Mouse (Mus musculus): ENCODE results near the gene Rnf130. TPM values are rescaled to one million over a fixed set of nuclear protein-coding genes. Genes with fewer than 3 reads are reported as not detected.

The Rnf130 gene
- polyA plus RNA-seq, 1 experiment from 2014 or later: 59.0 TPM

DNA sequence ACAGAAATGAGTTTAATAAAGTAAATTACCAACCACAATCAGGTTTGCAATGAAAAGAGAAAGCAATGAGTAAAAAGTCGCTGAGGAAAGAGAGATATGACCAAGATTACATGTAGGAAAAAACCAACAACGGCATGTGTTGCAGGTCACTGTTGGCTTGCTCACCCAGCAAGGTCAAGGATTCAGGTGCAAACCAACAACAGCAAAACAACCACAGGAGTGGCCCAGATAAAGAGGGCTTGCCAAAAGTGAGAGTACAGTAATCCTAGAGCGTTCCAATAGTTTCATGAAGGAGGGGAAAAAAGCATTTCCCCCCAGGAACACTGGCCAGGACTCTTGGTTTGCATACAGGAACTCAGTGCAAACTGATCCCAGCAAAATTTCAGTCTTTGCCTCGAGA lies 28.7 kb upstream of the Rnf130 start:
- Histone ChIP-seq H3K9ac (replicated peaks) (no peak overlapping the region), H3K27ac (no peak overlapping the region), H3K9me3 (no peaks in the 10 kb centered on the region), H3K4me1 (replicated peaks) (no peaks in the 10 kb centered on the region), H3K4me3 (replicated peaks) (no peak overlapping the region), H3K27me3 (no peaks in the 10 kb centered on the region), H3K4me2 (replicated peaks) (no peak overlapping the region), H3K36me3 (no peaks in the 10 kb centered on the region)
- no peak for ATAC-seq
- 80% methylated on average over 4 of the region's 4 CpGs for WGBS

DNA sequence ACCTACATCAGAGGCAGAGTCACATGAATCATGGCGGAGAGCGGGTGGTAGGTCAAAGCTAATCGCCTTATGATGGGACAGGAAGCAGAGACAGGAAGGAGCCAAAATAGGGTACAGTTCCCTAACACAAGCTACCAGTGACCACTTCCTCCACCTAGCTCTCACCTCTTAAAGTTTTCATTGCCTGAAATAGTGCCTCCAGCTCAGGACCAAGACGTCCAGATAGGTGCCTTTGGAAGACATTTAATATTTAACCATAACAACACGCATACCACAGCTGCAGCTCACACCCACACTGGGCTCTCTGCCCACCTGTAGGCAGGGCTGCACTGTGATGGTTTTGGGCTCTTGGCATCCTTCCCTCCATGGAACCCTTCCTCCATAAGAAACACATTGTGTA lies 27.8 kb upstream of the Rnf130 start:
- WGBS: 89% methylated on average over 5 of the region's 5 CpGs
- Histone ChIP-seq H3K9me3 (no peaks in the 10 kb centered on the region), H3K4me2 (replicated peaks) (no peak overlapping the region), H3K27ac (no peak overlapping the region), H3K27me3 (no peaks in the 10 kb centered on the region), H3K4me1 (replicated peaks) (no peaks in the 10 kb centered on the region), H3K36me3 (no peaks in the 10 kb centered on the region), H3K4me3 (replicated peaks) (no peak overlapping the region), H3K9ac (replicated peaks) (no peak overlapping the region)
- no peak for ATAC-seq

- H3K9ac ChIP-seq (replicated peaks): no peak overlapping the region
- H3K4me1 ChIP-seq (replicated peaks): no peaks in the 10 kb centered on the region
- no peaks in the 10 kb centered on the region for H3K36me3 ChIP-seq
- no peaks in the 10 kb centered on the region for H3K27me3 ChIP-seq
- no peak overlapping the region for H3K27ac ChIP-seq
- H3K9me3 ChIP-seq: no peaks in the 10 kb centered on the region
- no peak overlapping the region for H3K4me3 ChIP-seq (replicated peaks)
- 95% methylated on average over 4 of the region's 4 CpGs for WGBS
- no peak overlapping the region for H3K4me2 ChIP-seq (replicated peaks)
- no peak for ATAC-seq
These were observed 22.3 kb upstream of the Rnf130 start for GRCm38 (mm10) chr11:50002853-50003252.

DNA sequence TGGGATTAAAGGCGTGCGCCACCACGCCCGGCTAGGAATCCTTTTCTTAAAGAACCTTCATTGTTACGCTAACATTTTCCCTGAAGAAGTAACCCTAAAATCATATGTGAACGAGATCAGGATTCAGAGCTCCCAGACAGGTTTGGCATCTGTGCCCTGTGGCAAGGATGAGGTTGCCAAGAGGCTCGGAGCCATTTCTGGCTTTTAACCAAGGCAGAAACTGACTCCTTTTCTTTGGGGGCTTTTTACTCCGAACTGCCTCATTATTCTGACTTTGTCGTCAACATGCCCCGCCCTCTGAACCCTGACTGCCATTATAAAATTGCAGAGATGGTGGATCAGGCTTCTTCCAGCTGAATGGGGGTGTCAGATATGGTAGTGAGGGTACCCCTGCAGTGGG lies 17.4 kb upstream of the Rnf130 start:
- no peaks in the 10 kb centered on the region for H3K36me3 ChIP-seq
- H3K27ac ChIP-seq: no peak overlapping the region
- 77% methylated on average over 10 of the region's 10 CpGs for WGBS
- no peaks in the 10 kb centered on the region for H3K9me3 ChIP-seq
- no peak overlapping the region for H3K9ac ChIP-seq (replicated peaks)
- H3K27me3 ChIP-seq: no peaks in the 10 kb centered on the region
- no peak overlapping the region for H3K4me2 ChIP-seq (replicated peaks)
- ATAC-seq: no peak
- no peaks in the 10 kb centered on the region for H3K4me1 ChIP-seq (replicated peaks)
- no peak overlapping the region for H3K4me3 ChIP-seq (replicated peaks)

DNA sequence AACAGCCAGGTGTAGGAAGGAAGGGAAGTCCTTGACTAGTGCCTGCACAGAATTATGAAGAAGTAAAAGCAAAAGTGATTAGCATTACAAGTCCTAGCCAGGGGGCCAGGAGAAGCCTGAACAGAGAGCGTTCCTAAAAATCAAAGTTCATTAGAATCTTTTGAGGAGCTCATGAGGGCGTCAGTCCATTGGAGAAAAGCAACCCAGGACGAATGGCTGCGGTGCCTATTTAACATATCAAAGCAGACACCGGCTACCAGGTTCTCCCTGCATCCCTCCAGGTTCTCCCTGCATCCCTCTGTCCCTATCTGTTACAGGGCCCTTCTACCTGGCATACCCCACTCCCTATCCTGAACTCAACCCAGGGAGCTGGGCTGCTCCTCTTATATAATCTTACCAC lies 16.9 kb upstream of the Rnf130 start:
- Histone ChIP-seq H3K4me3 (replicated peaks) (no peak overlapping the region), H3K27ac (no peak overlapping the region), H3K4me2 (replicated peaks) (no peak overlapping the region), H3K36me3 (no peaks in the 10 kb centered on the region), H3K27me3 (no peaks in the 10 kb centered on the region), H3K9ac (replicated peaks) (no peak overlapping the region), H3K4me1 (replicated peaks) (no peaks in the 10 kb centered on the region), H3K9me3 (no peaks in the 10 kb centered on the region)
- 20% methylated on average over 5 of the region's 5 CpGs for WGBS
- ATAC-seq: no peak

DNA sequence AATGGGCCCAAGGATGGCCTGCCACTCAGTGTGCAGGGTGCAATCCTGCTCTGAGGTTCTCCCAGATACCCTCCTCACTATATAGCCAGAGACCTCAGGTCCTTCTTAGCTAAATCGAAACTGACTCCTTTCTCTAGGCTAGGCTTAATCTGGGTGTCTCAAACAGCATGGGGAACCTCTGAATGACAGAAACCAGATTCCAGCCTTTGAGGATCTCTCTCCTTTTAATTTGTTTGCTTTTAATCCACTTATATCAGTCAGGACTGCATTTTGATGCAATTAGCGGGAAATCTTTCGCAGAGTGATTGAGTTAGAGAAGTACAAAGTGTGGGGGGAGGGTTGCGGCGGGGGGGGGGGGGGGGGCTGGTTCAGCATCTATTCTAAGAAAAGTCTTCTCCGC lies 12.1 kb upstream of the Rnf130 start:
- Histone ChIP-seq H3K4me1 (replicated peaks) (no peaks in the 10 kb centered on the region), H3K4me2 (replicated peaks) (no peak overlapping the region), H3K27ac (no peak overlapping the region), H3K9me3 (no peaks in the 10 kb centered on the region), H3K9ac (replicated peaks) (no peak overlapping the region), H3K36me3 (no peaks in the 10 kb centered on the region), H3K4me3 (replicated peaks) (no peak overlapping the region), H3K27me3 (no peaks in the 10 kb centered on the region)
- no peak for ATAC-seq
- WGBS: 70% methylated on average over 5 of the region's 6 CpGs

DNA sequence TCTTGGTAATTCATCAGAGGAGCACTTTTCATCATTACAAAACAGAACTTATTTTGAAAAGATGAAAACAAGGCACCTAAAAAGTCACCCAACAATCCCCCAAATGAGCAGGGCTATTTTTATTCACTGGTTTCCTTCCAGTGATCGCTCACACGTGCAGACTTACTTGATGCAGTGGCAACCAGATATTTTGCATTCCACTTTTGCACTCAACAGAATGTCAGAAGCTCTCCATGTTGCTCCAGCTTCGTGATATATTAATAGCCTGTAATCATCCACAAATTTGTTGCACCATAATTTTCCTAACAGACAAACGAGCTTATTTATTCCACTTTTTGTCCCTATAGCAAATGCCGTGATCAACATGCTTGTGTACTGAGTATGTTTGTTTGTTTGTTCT lies 8.6 kb upstream of the Rnf130 start:
- Histone ChIP-seq H3K9me3 (no peaks in the 10 kb centered on the region), H3K4me2 (replicated peaks) (no peak overlapping the region), H3K27me3 (no peaks in the 10 kb centered on the region), H3K27ac (no peak overlapping the region), H3K4me1 (replicated peaks) (no peaks in the 10 kb centered on the region), H3K9ac (replicated peaks) (no peak overlapping the region), H3K36me3 (no peaks in the 10 kb centered on the region), H3K4me3 (replicated peaks) (no peak overlapping the region)
- ATAC-seq: no peak
- 86% methylated on average over 5 of the region's 5 CpGs for WGBS

DNA sequence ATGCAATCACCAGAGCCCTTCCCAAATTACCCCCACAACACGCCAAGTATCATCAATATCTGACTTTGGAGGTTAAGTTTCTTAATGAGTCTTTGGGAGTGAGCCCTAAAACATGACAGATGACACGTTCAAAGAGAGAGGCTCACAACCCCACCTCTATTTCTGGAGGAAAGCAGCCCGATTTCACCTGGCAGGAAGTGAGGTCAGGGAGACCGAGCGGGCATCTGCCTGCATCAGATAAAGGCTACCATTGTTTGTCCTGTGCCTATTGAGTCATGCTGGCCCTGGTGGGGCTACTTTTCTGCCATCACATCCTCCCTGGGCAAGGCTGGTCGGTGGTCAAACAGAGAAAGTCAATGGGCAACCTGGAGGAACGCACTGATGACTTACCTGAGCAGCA lies 7.6 kb upstream of the Rnf130 start:
- H3K4me1 ChIP-seq (replicated peaks): no peaks in the 10 kb centered on the region
- 93% methylated on average over 7 of the region's 7 CpGs for WGBS
- H3K9me3 ChIP-seq: no peaks in the 10 kb centered on the region
- ATAC-seq: no peak
- H3K27ac ChIP-seq: no peak overlapping the region
- H3K27me3 ChIP-seq: no peaks in the 10 kb centered on the region
- H3K4me3 ChIP-seq (replicated peaks): no peak overlapping the region
- H3K4me2 ChIP-seq (replicated peaks): no peak overlapping the region
- H3K36me3 ChIP-seq: no peaks in the 10 kb centered on the region
- H3K9ac ChIP-seq (replicated peaks): no peak overlapping the region

DNA sequence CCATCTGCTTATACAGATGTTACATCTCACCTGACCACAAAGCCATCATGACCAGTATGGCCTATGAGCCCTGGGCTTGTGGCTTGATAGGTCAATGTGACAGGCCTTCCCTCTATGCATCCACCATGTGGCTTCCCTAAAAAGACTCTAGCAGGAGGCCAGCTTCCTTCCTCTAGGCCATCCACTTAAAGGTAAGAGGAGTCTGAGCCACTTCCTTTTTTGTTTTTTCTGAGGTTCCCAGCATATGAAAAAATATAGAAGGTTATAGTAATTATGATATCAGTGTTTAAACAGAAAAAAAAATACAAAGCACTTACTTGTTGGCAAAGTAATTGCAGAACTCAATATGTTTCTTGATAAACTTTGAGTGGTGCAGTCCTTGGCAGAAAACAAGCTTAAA lies 6.3 kb upstream of the Rnf130 start:
- Histone ChIP-seq H3K9ac (replicated peaks) (no peak overlapping the region), H3K27ac (no peak overlapping the region), H3K27me3 (peaks cover 10% of the 10 kb centered on the region; the same call in 1 of the 2 replicates), H3K36me3 (no peaks in the 10 kb centered on the region), H3K9me3 (no peaks in the 10 kb centered on the region), H3K4me2 (replicated peaks) (no peak overlapping the region), H3K4me1 (replicated peaks) (no peaks in the 10 kb centered on the region), H3K4me3 (replicated peaks) (no peak overlapping the region)
- no peak for ATAC-seq

GRCm38 (mm10) chr11:50022085-50022484 lies 3.1 kb upstream of the Rnf130 start:
- peaks cover 12% of the 10 kb centered on the region; the same call in 1 of the 2 replicates for H3K27me3 ChIP-seq
- no peak overlapping the region for H3K9ac ChIP-seq (replicated peaks)
- no peak overlapping the region for H3K27ac ChIP-seq
- H3K36me3 ChIP-seq: no peaks in the 10 kb centered on the region
- 72% methylated on average over 3 of the region's 3 CpGs for WGBS
- no peak overlapping the region for H3K4me3 ChIP-seq (replicated peaks)
- H3K9me3 ChIP-seq: no peaks in the 10 kb centered on the region
- no peak overlapping the region for H3K4me2 ChIP-seq (replicated peaks)
- peaks cover 11% of the 10 kb centered on the region for H3K4me1 ChIP-seq (replicated peaks)
- ATAC-seq: no peak

- peak overlapping the region; percentile 96 for H3K4me3 ChIP-seq (replicated peaks)
- peak overlapping the region; percentile 98; the same call in 1 of the 2 replicates for H3K9ac ChIP-seq (replicated peaks)
- H3K27me3 ChIP-seq: peaks cover 12% of the 10 kb centered on the region; the same call in 1 of the 2 replicates
- peaks cover 35% of the 10 kb centered on the region for H3K4me1 ChIP-seq (replicated peaks)
- peak; percentile 52 for ATAC-seq
- peak overlapping the region; percentile 96 for H3K27ac ChIP-seq
- H3K9me3 ChIP-seq: no peaks in the 10 kb centered on the region
- H3K4me2 ChIP-seq (replicated peaks): peak overlapping the region; percentile 68
- WGBS: 71% methylated on average over 6 of the region's 6 CpGs
- H3K36me3 ChIP-seq: no peaks in the 10 kb centered on the region
These were observed 707 bp upstream of the Rnf130 start for GRCm38 (mm10) chr11:50024445-50024832.

- Histone ChIP-seq H3K9ac (replicated peaks) (peak overlapping the region; percentile 98), H3K36me3 (no peaks in the 10 kb centered on the region), H3K27ac (peak overlapping the region; percentile 96), H3K4me2 (replicated peaks) (peak overlapping the region; percentile 68), H3K4me1 (replicated peaks) (peaks cover 39% of the 10 kb centered on the region), H3K4me3 (replicated peaks) (peak overlapping the region; percentile 96), H3K27me3 (peaks cover 12% of the 10 kb centered on the region; the same call in 1 of the 2 replicates), H3K9me3 (no peaks in the 10 kb centered on the region)
- no peak for ATAC-seq
- WGBS: 3% methylated on average over 24 of the region's 24 CpGs
These were observed 775 bp downstream of the Rnf130 start for GRCm38 (mm10) chr11:50025721-50026520.
